Mouse (Mus musculus): Measurements from ENCODE around the gene Mef2c.
A peak's percentile ranks its signal among the peaks of the same experiment; 100 is the strongest.

Gene Mef2c

DNA sequence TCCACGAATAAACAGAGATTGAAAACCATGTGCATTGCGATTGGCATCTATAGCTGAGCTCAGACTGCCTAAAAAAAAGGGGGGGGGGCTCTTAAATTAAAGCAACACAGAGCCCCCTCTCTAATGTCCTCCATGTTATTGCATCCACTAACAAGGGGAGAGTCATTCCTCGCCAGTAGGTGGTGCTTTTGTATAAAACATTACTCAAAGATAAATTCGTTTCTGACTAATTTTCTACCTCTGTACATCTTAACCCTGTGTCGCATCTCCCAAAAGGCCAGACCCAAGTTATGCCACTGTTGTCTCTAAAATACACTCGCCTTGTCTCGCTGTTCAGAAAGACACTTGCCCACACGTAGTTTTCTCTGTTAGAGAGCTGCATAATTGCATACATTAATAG, 156.9 kb downstream of the Mef2c start:
- DNase-seq (ENCODE audit: low spot score in 2 of 2): no peak

GRCm38 (mm10) chr13:83661166-83661565, 157.3 kb downstream of the Mef2c start:
- no peak for DNase-seq (ENCODE audit: low spot score in 2 of 2)

DNA sequence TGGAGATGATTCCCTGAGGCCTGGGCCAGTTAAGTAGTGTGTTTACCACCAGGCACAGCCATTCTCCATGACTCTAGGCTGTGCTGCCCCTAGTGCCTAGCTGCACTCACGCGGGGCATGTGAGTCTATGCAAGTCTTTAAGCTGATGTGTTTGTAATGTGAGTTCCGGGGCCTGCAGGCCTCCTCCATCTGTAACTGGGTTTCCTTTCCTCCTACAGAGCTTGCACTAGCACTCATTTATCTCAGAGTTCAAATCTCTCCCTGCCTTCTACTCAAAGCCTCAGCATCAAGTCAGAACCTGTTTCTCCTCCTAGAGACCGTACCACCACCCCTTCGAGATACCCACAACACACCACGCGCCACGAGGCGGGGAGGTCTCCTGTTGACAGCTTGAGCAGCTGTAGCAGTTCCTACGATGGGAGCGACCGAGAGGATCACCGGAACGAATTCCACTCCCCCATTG, 158.3 kb downstream of the Mef2c start:
- DNase-seq (ENCODE audit: low spot score in 2 of 2): no peak

GRCm38 (mm10) chr13:83666179-83666578, 162.3 kb downstream of the Mef2c start:
- no peak for DNase-seq (ENCODE audit: low spot score in 2 of 2)

- DNase-seq (ENCODE audit: low spot score in 2 of 2): no peak
Observed at GRCm38 (mm10) chr13:83667051-83667450, 163.2 kb downstream of the Mef2c start.

- no peak for DNase-seq (ENCODE audit: low spot score in 2 of 2)
Observed at GRCm38 (mm10) chr13:83707611-83708010, 203.8 kb downstream of the Mef2c start.

- DNase-seq (ENCODE audit: low spot score in 2 of 2): no peak
Observed at GRCm38 (mm10) chr13:83712778-83713380, 209.0 kb downstream of the Mef2c start.

GRCm38 (mm10) chr13:83713661-83714291, 209.9 kb downstream of the Mef2c start:
- DNase-seq (ENCODE audit: low spot score in 2 of 2): peak in 1 of 2 experiments; percentile 19

- peak; percentile 91 to 97 for DNase-seq (ENCODE audit: low spot score in 2 of 2)
Observed at GRCm38 (mm10) chr13:83714466-83715307, 210.9 kb downstream of the Mef2c start.

DNA sequence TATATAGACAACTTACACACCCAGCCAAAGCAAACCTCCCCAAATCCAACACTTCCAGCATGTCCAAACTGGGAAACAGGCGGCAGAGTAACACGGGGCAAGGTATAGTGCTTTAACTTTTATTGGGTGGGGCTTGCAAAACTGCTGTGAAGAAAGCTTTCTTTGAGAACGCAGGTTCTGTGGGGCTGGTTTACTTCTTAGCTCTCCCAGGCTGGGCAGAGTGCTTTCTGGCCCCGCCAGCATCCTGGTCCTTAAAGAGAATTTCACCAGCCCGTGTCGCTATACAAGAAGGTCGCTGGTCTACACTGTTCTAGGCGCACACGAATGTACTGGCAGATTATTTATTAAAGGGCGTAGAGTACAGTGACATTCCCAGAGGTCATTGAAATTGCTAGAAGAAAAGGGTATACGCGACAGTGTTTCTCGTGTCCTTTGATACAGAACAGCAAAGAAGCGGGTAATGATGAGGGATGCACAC, 211.5 kb downstream of the Mef2c start:
- no peak for DNase-seq (ENCODE audit: low spot score in 2 of 2)

DNA sequence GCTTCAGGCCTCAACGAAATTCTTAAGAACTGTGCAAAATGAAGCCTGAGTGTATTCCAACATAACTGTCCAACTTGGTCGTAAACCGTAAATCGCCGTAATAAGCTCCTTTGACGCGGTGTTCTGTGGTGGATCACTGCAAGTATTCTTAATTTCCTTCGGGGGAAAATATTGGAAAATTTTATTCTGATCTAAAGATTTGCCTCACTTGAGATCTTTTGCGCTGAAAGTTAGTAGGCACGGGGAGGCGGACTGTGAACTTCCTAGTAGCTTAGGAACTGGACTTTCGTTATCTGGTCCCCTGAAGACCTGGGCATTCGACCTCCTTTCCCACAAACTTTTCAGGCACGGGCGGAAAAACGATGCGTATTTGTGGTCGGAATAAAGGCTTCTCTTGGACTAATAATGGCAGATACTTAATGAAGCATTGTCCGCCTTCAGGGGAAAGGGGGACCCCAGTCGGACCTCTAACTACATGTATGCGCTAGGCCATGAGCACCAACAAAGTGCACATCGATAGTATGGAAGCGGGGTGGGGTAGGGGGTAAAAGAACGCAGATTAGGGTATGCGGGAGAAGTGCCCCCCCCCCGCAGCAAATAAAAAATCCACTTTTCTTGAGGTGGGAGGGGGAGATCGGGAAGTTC, 212.3 kb downstream of the Mef2c start:
- DNase-seq (ENCODE audit: low spot score in 2 of 2): peak in 1 of 2 experiments; percentile 31

Measured in left cerebral cortex, adult 9 months (tissue).